Mouse (Mus musculus) midbrain, embryonic 13.5 days (tissue): ENCODE measurements at regions not wholly inside any gene's neighbourhood (a gene's known extent, or its start where the extent isn't known, plus 50 kb on each side); places are given as distances from the start of the nearest gene placed in this dataset.

Experiments
- ATAC-seq: fragments of 200-750 bp; cut with Nextera tagmentation; 2 replicates; pipeline ENCODE4 v1.8.0; 2017; ENCODE audit warnings: mild to moderate bottlenecking, moderate TSS enrichment, moderate library complexity
- H3K27ac ChIP-seq: fragments of 300-500 bp; sonication (generic); 2 replicates; pipeline ENCODE4 v1.5.1; 2015; ENCODE audit warnings: inconsistent platforms, mild to moderate bottlenecking, moderate library complexity
- H3K27me3 ChIP-seq: fragments of 300-500 bp; sonication (generic); 2 replicates; pipeline ENCODE4 v1.6.1; 2015; ENCODE audit warnings: mild to moderate bottlenecking, inconsistent platforms
- H3K36me3 ChIP-seq: fragments of 300-500 bp; sonication (generic); 2 replicates; pipeline ENCODE4 v1.6.1; 2015; ENCODE audit warnings: mild to moderate bottlenecking, inconsistent platforms
- H3K4me1 ChIP-seq: fragments of 300-500 bp; sonication (generic); replicated peaks from 2 replicates; pipeline ENCODE4 v1.6.1; 2015; ENCODE audit warnings: inconsistent platforms
- H3K4me2 ChIP-seq: fragments of 300-500 bp; sonication (generic); replicated peaks from 2 replicates; pipeline ENCODE4 v1.6.1; 2015; ENCODE audit warnings: moderate library complexity, mild to moderate bottlenecking, inconsistent platforms
- H3K4me3 ChIP-seq: fragments of 300-500 bp; sonication (generic); replicated peaks from 2 replicates; pipeline ENCODE4 v1.5.1; 2015; ENCODE audit warnings: mild to moderate bottlenecking, inconsistent platforms
- H3K9ac ChIP-seq: fragments of 300-500 bp; sonication (generic); replicated peaks from 2 replicates; pipeline ENCODE4 v1.6.1; 2015; ENCODE audit warnings: mild to moderate bottlenecking, inconsistent platforms
- H3K9me3 ChIP-seq: fragments of 300-500 bp; sonication (generic); 2 replicates; pipeline ENCODE4 v1.6.1; 2016; ENCODE audit warnings: mild to moderate bottlenecking, inconsistent platforms
- WGBS: fragments of 180-500 bp; shearing (Covaris S2); methylation state at CpG from one replicate; pipeline ENCODE4 v1.1.7; 2015; 5-methylcytosine and 5-hydroxymethylcytosine counted together

GRCm38 (mm10) chr2:82828222-82828621 lies 115.2 kb upstream of the Fsip2 start:
- H3K4me3 ChIP-seq, result no peak overlapping the region
- H3K9me3 ChIP-seq, result no peaks in the 10 kb centered on the region
- H3K27me3 ChIP-seq, result no peaks in the 10 kb centered on the region
- 64% methylated on average over 1 of the region's 1 CpGs for WGBS
- H3K4me1 ChIP-seq, result 0 out of 2 replicates have a peak, but pooled peaks cover 3% of the 10 kb centered on the region
- no peak overlapping the region for H3K4me2 ChIP-seq
- no peak overlapping the region for H3K27ac ChIP-seq
- no peaks in the 10 kb centered on the region for H3K36me3 ChIP-seq
- H3K9ac ChIP-seq, result no peak overlapping the region
- peak; percentile 82; the same call in 1 of the 2 replicates for ATAC-seq

- Histone ChIP-seq H3K27ac (no peak overlapping the region), H3K4me2 (no peak overlapping the region), H3K9ac (no peak overlapping the region), H3K36me3 (no peaks in the 10 kb centered on the region), H3K4me1 (no peaks in the 10 kb centered on the region), H3K4me3 (no peak overlapping the region), H3K27me3 (no peaks in the 10 kb centered on the region), H3K9me3 (no peaks in the 10 kb centered on the region)
- WGBS, result 85% methylated on average over 2 of the region's 2 CpGs
- ATAC-seq, result no peak
Measured at GRCm38 (mm10) chr2:82839852-82840251, 103.6 kb upstream of the Fsip2 start.

GRCm38 (mm10) chr2:82847271-82847670 lies 96.2 kb upstream of the Fsip2 start:
- no peak overlapping the region for H3K4me3 ChIP-seq
- no peaks in the 10 kb centered on the region for H3K9me3 ChIP-seq
- ATAC-seq, result peak; percentile 71
- no peak overlapping the region for H3K9ac ChIP-seq
- 15% methylated on average over 3 of the region's 3 CpGs for WGBS
- H3K4me2 ChIP-seq, result no peak overlapping the region
- no peak overlapping the region for H3K27ac ChIP-seq
- peaks cover 14% of the 10 kb centered on the region for H3K4me1 ChIP-seq
- H3K36me3 ChIP-seq, result no peaks in the 10 kb centered on the region
- no peaks in the 10 kb centered on the region for H3K27me3 ChIP-seq

GRCm38 (mm10) chr2:82847692-82848091 lies 95.7 kb upstream of the Fsip2 start:
- peak; percentile 77 for ATAC-seq

More at GRCm38 (mm10) chr2:82847692-82848091, 95.7 kb upstream of the Fsip2 start:
- peak overlapping the region; percentile 44 for H3K27ac ChIP-seq
- H3K4me3 ChIP-seq, result no peak overlapping the region
- H3K36me3 ChIP-seq, result no peaks in the 10 kb centered on the region
- no peaks in the 10 kb centered on the region for H3K27me3 ChIP-seq
- no peaks in the 10 kb centered on the region for H3K9me3 ChIP-seq
- WGBS, result 38% methylated on average over 6 of the region's 6 CpGs
- H3K4me1 ChIP-seq, result peaks cover 14% of the 10 kb centered on the region
- peak overlapping the region; percentile 13; the same call in 1 of the 2 replicates for H3K4me2 ChIP-seq
- no peak overlapping the region for H3K9ac ChIP-seq
